Mouse (Mus musculus): ENCODE results near the gene Sell. TPM values are rescaled to one million over a fixed set of nuclear protein-coding genes. Genes with fewer than 3 reads are reported as not detected.

Gene Sell
- 1,155 TPM for polyA plus RNA-seq (2017; shearing (Covaris generic))

DNA sequence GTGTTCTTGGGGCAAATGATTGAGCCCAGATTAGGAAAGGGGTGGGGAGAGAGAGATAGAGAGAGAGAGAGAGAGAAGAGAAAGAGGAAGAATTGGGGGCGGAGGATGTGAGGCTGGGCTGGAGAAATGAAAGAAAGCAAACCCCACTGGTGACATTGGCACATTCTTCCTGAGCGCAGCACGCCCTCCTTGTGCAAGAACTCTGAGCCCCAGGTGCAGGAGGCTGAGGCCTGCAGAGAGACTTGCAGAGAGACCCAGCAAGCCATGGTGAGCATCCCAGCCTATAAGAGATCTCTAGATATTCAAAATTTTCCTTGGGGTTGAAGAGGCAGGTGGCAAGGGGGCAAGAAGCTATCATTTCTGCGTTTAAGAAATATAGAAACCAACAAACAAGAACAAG lies at the start of gene Sell:
Gene Sell, plus strand, starts transcription at position 58 of the 400 bp plus-strand sequence.

DNA sequence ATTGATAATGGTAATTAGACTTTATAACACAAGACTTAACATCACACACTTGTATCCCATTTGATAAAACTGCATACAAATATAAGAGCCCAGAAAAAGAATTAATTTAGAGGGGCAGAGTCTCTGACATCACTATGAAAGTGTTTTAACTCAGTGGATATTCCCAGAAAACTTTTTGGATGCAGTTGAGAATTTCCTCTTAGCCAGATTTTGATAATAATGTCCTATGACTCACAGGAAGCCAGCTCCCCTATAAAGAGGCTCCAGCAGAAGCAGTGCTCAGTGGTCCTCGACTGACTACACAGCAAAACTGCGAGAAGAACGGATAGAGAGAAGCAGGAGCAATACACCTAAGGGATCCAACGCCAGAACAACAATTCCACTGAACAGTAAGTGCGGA lies 13.8 kb upstream of the Sell start, which contains the start of gene Sele:
Gene Sele, plus strand, starts transcription at position 301 of the 400 bp plus-strand sequence.

DNA sequence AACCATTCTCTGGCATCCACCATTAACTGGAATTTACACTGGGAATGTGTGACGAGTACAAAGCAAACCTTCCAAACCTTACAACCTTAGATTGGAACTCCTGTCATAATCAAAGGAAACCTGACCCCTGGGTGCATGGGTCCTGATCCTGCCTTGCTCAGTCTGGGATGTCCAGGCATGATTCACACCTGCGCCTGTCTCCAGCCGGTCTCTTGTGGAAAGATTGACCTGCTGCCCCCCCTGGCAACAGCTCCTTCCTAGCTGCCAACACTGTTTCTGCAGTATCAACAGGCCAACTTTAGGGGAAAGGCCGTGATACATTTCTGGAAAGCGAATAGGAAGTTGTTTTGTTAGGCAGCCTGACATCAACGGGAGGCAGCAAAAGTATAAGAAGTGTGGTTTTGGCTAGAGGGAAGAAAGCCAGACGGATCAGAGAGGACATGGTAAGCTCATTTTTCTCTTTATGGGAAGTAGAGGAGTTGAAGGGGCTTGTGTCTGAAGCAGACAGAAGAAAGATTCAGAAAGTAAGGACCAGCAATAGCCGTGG lies 53.2 kb downstream of the Sell start, which contains the start of gene Selp:
Gene Selp, plus strand, starts transcription at position 318 of the 547 bp plus-strand sequence.

Other genes with a start within 250 kb of the Sell start
- gene Scyl3, start 132.9 kb upstream of the Sell start, polyA plus RNA-seq (2017; shearing (Covaris generic)), result 48.2 TPM
- 2.7 TPM for gene BC055324, start 67.2 kb upstream of the Sell start, polyA plus RNA-seq (2017; shearing (Covaris generic))
- 22.5 TPM for gene Mettl18, start 67.1 kb upstream of the Sell start, polyA plus RNA-seq (2017; shearing (Covaris generic))
- gene Sele, start 13.7 kb upstream of the Sell start, polyA plus RNA-seq (2017; shearing (Covaris generic)), result 0.66 TPM
- 5.9 TPM for gene Selp, start 53.3 kb downstream of the Sell start, polyA plus RNA-seq (2017; shearing (Covaris generic))
- 0.06 TPM for gene F5, start 89.9 kb downstream of the Sell start, polyA plus RNA-seq (2017; shearing (Covaris generic))
- gene Slc19a2, start 187.1 kb downstream of the Sell start, polyA plus RNA-seq (2017; shearing (Covaris generic)), result 6.3 TPM
- 7.8 TPM for gene Ccdc181, start 213.6 kb downstream of the Sell start, polyA plus RNA-seq (2017; shearing (Covaris generic))
- 12.2 TPM for gene Nme7, start 242.1 kb downstream of the Sell start, polyA plus RNA-seq (2017; shearing (Covaris generic))
- 16.5 TPM for gene Blzf1, start 245.5 kb downstream of the Sell start, polyA plus RNA-seq (2017; shearing (Covaris generic))